Mouse (Mus musculus) brain, embryonic 14.5 days (tissue): ENCODE data around the gene Slc37a4. TPM values are rescaled to one million over a fixed set of nuclear protein-coding genes. Genes with fewer than 3 reads are reported as not detected.
A peak's percentile ranks its signal among the peaks of the same experiment; 100 is the strongest.
"Not testable (repeated sequence)": the region's sequence is repeated elsewhere in the genome, so short reads cannot be mapped to it uniquely, and the experiment has no call there.

ENCODE experiments used
- DNase-seq: peaks from one replicate; pipeline ENCODE4 v3.0.0-alpha.2; 2011; ENCODE audit warnings: low read depth
- CTCF ChIP-seq: fragments of 200-500 bp; IDR thresholded peaks from 2 replicates; pipeline ENCODE4 v1.5.1; 2012; ENCODE audit warnings: inconsistent platforms, mild to moderate bottlenecking, moderate library complexity, borderline replicate concordance; ENCODE audit not compliant: insufficient read depth, insufficient read length; ENCODE audit errors: extremely low read depth
- POLR2A ChIP-seq: fragments of 200-500 bp; IDR thresholded peaks from 2 replicates; pipeline ENCODE4 v1.6.1; 2012; ENCODE audit warnings: mild to moderate bottlenecking, inconsistent platforms, borderline replicate concordance; ENCODE audit not compliant: poor library complexity, insufficient read depth, insufficient read length, severe bottlenecking; ENCODE audit errors: extremely low read depth
- polyA plus RNA-seq: library from polyadenylated mRNA; depleted of rRNA; stranded (reverse); fragments of >200 nt; gene quantifications from 2 replicates; pipeline ENCODE4 v1.2.3, GENCODE M21; 2012

The Slc37a4 gene
- polyA plus RNA-seq, 1 experiment: 51.8 TPM

DNA sequence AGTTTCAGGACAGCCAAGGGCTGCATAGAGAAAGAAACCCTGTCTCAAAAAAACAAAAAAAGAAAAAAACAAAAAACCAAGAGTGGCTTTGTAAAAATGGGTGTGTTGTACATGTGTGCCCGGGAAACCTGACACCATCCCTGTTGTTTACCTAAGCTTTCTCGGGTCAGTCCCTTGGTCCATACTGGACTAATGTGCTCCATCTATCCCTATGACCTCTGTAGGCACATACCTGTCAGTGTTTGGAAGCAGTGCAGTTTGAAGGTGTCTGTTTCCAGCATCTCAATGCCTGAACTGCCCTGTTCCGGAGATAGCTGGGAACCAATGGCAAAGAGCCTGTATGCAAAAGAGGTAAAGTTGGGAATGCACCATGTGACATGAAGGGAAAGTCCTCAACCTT lies 8.4 kb downstream of the Slc37a4 start:
- no peak for DNase-seq
- no peak for TF ChIP-seq CTCF
- no peak for TF ChIP-seq POLR2A

DNA sequence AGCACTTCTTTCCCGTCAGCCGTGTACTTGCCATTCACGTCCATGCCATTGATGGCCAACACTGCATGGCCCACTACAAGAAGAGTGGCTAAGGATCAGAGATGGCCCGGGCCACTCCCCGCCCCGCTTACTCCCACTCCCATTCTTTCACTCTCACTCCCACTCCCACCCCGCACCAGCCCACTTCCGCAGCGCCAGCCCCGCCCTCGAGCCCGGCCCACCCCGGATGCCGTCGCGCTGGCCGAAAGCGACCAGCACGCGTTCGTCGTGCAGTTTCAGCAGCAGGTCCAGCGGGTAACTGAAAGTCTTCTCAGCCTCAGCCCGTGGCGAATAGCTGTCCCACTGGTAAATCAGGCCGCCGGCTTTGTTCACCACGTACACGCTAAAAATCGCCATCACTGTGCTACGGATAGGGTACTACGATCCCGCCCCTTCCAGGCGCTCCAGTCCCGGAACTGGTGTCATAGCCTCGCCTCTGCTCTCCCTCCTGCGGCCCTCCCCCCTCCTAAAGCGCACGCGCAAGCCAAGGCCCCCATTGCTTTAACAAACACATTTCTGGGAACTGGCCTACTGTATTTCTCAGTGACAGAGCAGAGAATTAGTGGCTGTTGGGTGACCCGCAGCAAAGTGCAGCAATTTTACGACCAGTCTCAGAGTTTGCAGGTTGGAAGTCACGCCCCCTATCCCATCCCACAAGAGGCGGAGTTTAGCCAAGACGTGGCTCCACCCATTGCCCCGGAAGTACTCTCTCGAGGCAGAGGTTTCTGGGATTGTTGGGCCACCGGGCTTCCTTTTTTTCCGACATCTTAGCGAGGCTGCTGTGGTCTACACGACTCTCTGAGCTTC lies 10.5 kb downstream of the Slc37a4 start, which contains the start of the genes Rps25 and Trappc4:
Gene Rps25, plus strand, starts transcription at position 234 of the 846 bp plus-strand sequence.
Gene Trappc4, minus strand, starts transcription at position 695 of the 846 bp plus-strand sequence.
- TF ChIP-seq CTCF (no peak), POLR2A (peak; percentile 40; the same call in 1 of the 2 replicates)

DNA sequence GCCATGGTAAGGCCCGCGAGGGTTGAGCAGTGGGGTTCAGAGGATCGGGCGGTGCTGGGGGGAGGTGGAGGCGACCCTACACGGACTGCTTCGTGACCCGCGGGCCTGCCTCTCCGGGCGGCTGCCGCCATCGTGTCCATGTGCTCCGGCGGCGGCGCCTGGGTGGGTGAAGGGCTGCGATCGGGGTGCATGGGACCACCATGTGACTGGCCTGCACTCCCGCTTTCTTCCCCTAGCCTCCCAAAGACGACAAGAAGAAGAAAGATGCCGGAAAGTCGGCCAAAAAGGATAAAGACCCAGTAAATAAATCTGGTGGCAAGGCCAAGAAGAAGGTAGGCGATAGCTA lies 11.1 kb downstream of the Slc37a4 start:
- no peak for TF ChIP-seq CTCF
- TF ChIP-seq POLR2A: no peak
- no peak for DNase-seq

More for the DNA sequence above, 10.5 kb downstream of the Slc37a4 start, which contains the start of the genes Rps25 and Trappc4:
- DNase-seq: peak; percentile 99

DNA sequence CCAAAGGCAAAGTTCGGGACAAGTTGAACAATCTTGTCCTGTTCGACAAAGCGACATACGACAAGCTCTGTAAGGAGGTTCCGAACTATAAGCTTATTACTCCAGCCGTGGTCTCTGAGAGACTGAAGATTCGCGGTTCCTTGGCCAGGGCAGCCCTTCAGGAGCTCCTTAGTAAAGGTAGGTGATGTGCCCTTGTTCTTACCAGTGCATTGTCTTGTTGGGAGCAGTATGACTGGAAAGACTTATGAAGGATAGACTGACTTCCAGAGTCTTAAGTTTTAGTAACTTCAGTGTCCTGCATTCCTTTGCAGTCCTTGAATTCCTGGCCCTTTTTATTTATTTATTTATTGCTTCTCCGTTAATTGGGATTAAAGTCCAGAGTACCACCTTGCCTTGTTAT lies 12.0 kb downstream of the Slc37a4 start:
- not testable (repeated sequence) for DNase-seq

DNA sequence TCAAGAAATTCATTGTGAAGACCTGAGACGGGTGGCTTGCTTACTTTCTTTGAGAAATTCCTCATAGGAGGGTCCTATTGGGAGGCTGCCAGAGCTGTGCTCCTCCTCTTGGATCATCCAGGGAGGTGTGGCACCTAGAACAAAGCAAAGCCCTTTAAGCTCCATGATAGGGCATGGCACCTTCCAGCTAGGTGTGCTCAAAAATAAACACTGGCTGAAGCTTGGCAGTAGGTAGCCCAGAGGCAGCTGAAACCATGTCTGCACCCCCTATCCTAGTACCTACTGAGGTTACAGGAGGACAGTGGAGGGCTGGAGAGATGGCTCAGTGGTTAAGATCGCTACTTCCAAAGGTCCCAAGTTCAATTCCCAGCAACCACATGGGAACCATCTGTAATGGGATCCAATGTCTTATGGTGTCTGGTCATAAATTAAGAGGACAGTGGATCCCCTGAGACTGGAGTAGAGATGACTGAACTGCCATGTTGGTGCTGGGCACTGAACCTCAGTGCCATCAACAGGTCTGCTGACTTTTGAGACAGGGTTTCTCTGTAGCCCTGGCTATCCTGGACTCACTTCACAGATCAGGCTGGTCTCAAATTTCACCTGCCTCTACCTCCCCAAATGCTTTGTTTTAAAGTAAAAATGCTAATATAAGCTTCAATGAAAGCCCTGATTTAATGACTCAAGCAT lies 14.1 kb downstream of the Slc37a4 start:
- DNase-seq: no peak
- TF ChIP-seq POLR2A: no peak
- TF ChIP-seq CTCF: no peak

DNA sequence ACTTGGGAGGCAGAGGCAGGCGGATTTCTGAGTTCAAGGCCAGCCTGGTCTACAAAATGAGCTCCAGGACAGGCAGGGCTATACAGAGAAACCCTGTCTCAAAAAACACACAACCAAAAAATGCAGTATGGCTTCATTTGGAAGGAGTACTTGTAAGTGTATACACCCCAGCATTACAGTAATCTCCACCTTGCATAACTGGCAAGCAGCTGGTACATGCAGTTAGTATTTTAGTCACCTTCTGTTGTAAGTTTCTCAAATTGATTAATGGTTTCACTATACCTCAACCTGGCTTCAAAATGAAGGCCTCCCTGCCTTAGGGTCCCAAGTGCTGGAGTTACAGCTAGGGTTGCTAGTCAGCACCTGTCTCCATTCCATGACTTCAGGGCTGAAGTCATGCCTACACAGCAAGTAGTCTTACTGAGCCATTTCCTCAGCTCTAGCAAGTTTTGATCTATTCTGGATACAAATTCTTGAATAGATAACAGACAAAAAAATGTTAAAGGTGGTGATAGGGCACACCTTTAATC lies 15.0 kb downstream of the Slc37a4 start:
- DNase-seq: no peak
- TF ChIP-seq CTCF (no peak), POLR2A (no peak)

DNA sequence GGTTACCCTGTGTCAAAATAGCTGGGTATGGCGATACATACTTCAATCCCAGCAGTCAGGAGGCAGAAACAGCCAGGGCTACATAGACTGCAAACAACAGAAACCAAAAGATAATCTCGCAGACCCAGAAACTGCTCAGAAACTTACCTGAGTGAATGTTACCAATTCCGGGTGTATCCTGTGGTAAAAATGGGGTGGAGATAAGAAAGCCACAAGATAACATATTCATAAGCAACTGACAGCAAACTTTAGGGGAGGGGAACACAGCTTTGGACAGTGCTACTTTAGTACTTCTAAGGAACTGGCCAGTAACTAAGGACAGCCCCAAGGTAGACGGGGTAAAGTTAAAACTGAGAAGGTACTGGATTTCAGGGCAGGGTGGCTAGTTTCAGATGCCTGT lies 15.7 kb downstream of the Slc37a4 start:
- DNase-seq: no peak
- TF ChIP-seq CTCF: no peak
- no peak for TF ChIP-seq POLR2A

DNA sequence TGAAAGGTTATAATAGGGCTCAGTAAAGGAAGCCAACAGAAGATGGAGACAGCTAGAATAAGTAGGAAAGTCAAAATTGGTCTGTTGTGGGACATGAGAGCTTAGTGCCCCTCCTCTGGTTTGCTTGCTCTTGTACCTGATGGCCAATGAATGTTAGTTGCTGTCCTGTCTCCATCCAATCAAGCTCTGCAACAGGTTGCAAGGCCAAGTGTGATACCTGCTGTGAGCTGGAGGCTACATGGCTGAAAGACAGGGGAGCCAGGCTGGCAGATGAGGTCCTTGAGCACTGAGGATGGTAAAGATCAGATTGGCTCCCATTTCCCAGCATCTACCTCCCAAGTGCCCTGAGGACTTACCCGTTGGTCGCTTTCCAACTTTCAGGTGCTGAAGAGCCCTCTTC lies 16.1 kb downstream of the Slc37a4 start:
- TF ChIP-seq POLR2A (no peak), CTCF (no peak)
- DNase-seq: no peak

DNA sequence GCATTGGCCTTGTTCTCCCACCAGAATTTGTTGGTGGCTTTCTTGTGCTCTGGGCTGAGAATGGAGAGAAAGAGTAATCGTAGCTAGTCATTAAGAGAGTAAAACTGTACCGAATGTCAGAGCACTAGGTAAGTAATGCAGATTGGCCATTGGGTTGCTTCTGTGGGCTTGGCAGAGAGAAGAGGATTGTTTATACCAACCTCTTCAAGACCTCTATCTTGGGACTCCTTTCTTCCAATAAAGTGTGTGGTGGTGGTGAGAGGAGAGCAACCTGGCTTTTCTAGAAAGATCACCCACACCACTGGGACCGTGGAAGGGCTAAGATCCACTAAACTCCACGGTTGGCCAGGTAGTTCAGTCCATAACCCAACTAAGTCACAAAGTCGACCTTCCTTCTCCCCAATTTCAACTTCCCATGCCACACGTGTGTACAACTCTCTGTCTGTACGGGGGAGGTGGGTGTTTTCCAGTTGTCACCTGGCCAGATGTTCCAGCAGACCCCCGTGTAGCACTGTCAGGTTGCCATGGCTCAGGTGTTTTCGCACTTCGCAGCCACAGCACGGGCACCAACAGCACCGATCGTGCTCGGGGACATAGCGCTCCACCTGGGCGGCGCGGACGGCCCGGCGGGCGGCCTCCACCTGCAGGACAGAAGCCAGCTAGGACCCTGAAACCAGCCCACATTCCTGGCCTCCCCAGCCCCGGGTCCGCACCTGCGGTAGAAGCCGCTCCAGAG lies 20.7 kb downstream of the Slc37a4 start:
- no peak for TF ChIP-seq CTCF
- no peak for TF ChIP-seq POLR2A
- DNase-seq: no peak

DNA sequence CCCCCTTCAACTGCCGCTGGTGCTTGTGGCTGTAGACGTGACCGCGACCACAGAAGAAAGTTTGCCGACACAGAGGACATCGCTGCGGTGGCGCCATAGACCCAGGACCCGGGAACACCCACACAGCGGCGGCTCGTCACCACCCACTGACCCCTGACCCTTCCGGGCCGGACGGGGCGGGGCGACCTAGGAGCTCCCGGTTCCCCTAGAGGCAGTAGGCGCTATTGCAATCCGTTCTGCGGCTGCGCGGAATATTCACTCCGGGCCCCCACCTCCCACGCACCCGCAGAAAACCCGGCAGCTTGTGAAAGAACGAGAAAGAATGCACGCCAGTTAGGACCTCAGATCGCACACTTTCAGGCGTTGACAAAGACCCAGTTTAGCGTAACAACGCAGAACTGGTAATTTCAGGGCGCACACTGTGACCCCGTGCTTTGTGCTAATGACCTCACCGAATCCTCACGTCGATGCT lies 21.3 kb downstream of the Slc37a4 start:
- DNase-seq: peak; percentile 96
- peak; percentile 88 for TF ChIP-seq CTCF
- TF ChIP-seq POLR2A: peak; percentile 2; the same call in 1 of the 2 replicates

DNA sequence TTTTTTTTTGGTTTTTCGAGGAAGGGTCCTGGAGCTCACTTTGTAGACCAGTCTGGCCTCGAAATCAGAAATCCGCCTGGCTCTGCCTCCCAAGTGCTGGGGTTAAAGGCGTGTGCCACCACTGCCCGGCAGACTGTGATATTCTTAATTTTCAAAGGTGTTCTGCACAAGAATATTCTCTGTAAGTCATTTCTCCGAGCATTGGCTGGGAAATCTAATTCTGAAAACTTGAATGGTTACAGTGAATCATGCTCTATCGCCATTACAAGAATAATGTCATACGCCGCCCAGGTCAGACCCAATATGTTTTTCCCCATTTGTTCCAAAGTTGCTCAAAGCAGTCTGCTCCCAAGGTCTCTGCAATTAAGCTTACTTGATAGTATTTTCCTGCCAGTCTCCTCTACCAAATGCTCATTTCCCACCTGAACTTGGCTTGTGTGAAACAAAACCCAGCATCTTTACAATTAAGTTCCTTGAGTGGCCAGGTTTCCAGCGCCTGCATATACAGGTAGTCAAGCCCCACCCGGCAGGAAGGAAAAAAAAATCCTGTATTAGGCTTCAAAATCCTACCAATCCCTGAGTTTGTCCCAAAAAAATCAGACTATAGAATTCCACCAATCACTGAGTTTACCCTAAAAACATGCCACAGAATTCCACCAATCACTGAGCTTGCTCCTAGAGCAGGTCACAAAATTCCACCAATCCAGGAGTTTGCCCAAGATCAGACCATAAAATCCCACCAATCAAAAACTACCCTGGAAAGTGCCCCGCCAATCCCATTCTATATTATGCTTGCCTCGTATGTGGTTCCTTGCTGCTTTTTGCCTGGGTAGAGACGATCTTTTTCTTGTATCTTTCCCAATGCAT lies 22.1 kb downstream of the Slc37a4 start, which contains the start of gene Ccdc84:
Gene Ccdc84, minus strand, starts transcription at position 51 of the 867 bp plus-strand sequence.
- peak; percentile 31 for DNase-seq

DNA sequence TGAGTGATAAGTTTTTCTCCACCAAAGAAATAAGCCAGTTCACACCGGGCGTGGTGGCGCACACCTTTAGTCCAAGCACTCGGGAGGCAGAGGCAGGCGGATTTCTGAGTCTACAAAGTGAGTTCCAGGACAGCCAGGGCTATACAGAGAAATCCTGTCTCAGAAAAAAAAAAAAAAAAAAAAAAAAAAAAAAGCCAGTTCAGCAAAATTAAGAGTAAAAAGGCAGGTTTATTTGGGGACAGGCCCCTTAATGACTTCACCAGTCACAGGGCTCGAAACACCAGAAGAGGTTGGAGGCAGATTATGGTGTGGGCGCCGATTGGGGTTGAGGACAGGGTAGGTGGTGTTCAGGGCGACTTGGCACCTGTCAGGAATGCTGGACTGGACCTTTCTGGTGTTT lies 23.1 kb downstream of the Slc37a4 start:
- not testable (repeated sequence) for DNase-seq

More for the DNA sequence above, 22.1 kb downstream of the Slc37a4 start, which contains the start of gene Ccdc84:
- no peak for TF ChIP-seq POLR2A
- no peak for TF ChIP-seq CTCF
